Mouse (Mus musculus) granulocyte monocyte progenitor cell, adult 5-6 weeks (primary cell): ENCODE measurements around the gene Isca1. TPM values are rescaled to one million over a fixed set of nuclear protein-coding genes. Genes with fewer than 3 reads are reported as not detected.

Source experiments
- total RNA-seq, 2 experiments: library from RNA; stranded (forward) in 1 of 2; stranded (reverse) in 1 of 2; fragments of 200-712, 200-1000 nt in 1 of 2; fragments of >200 nt in 1 of 2; fragmentation: Nextera tagmentation in 1 of 2; gene quantifications; 2 replicates each; pipeline ENCODE4 v1.2.3; 2014 to 2017

Isca1 gene
- total RNA-seq, 2 experiments from 2014 or later, result 25.8 to 55.1 TPM

Other genes with a start within 250 kb of the Isca1 start
- gene Agtpbp1, start 184.6 kb downstream of the Isca1 start, total RNA-seq (2014; fragmentation: Nextera tagmentation), result 31.0 and 68.9 TPM in 2 replicates
- gene Agtpbp1, start 184.6 kb downstream of the Isca1 start, total RNA-seq (2017), result 56.4 and 67.5 TPM in 2 replicates
- 76.3 and 98.6 TPM in 2 replicates for gene Naa35, start 184.6 kb downstream of the Isca1 start, total RNA-seq (2014; fragmentation: Nextera tagmentation)
- 29.1 and 53.0 TPM in 2 replicates for gene Naa35, start 184.6 kb downstream of the Isca1 start, total RNA-seq (2017)
- 7.2 and 11.5 TPM in 2 replicates for gene Golm1, start 94.0 kb downstream of the Isca1 start, total RNA-seq (2014; fragmentation: Nextera tagmentation)
- 12.4 and 16.0 TPM in 2 replicates for gene Golm1, start 94.0 kb downstream of the Isca1 start, total RNA-seq (2017)
- gene 4921517D22Rik, start 75.7 kb downstream of the Isca1 start, total RNA-seq (2014; fragmentation: Nextera tagmentation), result not detected in 2 replicates
- not detected in 2 replicates for gene 4921517D22Rik, start 75.7 kb downstream of the Isca1 start, total RNA-seq (2017)
- not detected in 2 replicates for gene Spata31d1a, start 59.5 kb downstream of the Isca1 start, total RNA-seq (2014; fragmentation: Nextera tagmentation)
- gene Spata31d1a, start 59.5 kb downstream of the Isca1 start, total RNA-seq (2017), result not detected in 2 replicates
- gene Spata31d1b, start 57.5 kb downstream of the Isca1 start, total RNA-seq (2014; fragmentation: Nextera tagmentation), result not detected in 2 replicates
- gene Spata31d1b, start 57.5 kb downstream of the Isca1 start, total RNA-seq (2017), result not detected in 2 replicates
- not detected in 2 replicates for gene Spata31d1d, start 38.1 kb downstream of the Isca1 start, total RNA-seq (2014; fragmentation: Nextera tagmentation)
- gene Spata31d1d, start 38.1 kb downstream of the Isca1 start, total RNA-seq (2017), result not detected in 2 replicates
- gene 1700014D04Rik, start 23.1 kb downstream of the Isca1 start, total RNA-seq (2014; fragmentation: Nextera tagmentation), result not detected in 2 replicates
- gene 1700014D04Rik, start 23.1 kb downstream of the Isca1 start, total RNA-seq (2017), result not detected in 2 replicates
- not detected in 2 replicates for gene Gm49354, start 12.4 kb upstream of the Isca1 start, total RNA-seq (2014; fragmentation: Nextera tagmentation)
- not detected in 2 replicates for gene Gm49354, start 12.4 kb upstream of the Isca1 start, total RNA-seq (2017)
- 63.9 and 77.9 TPM in 2 replicates for gene Tut7, start 53.3 kb upstream of the Isca1 start, total RNA-seq (2014; fragmentation: Nextera tagmentation)
- gene Tut7, start 53.3 kb upstream of the Isca1 start, total RNA-seq (2017), result 114 and 117 TPM in 2 replicates